Mouse (Mus musculus) heart, postnatal 0 days (tissue): ENCODE data around the gene Ptpn13. TPM values are rescaled to one million over a fixed set of nuclear protein-coding genes. Genes with fewer than 3 reads are reported as not detected.

ENCODE experiments used
- ATAC-seq: fragments of 200-750 bp; cut with Nextera tagmentation; 2 replicates; pipeline ENCODE4 v1.8.0; 2017; ENCODE audit warnings: low read depth, moderate number of reproducible peaks, moderate library complexity; ENCODE audit not compliant: insufficient read depth
- DNase-seq: peaks from one replicate; pipeline ENCODE4 v3.0.0-alpha.2; 2016; ENCODE audit warnings: low spot score
- H3K27ac ChIP-seq: fragments of 300-500 bp; sonication (generic); 2 replicates; pipeline ENCODE4 v1.5.1; 2014; ENCODE audit warnings: low read depth, mild to moderate bottlenecking
- H3K27me3 ChIP-seq: fragments of 300-500 bp; sonication (generic); 2 replicates; pipeline ENCODE4 v1.6.1; 2014; ENCODE audit warnings: low read length, mixed read lengths; ENCODE audit not compliant: control insufficient read depth, insufficient read depth
- H3K36me3 ChIP-seq: fragments of 300-500 bp; sonication (generic); replicated peaks from 2 replicates; pipeline ENCODE4 v1.6.1; 2014; ENCODE audit warnings: low read length, mixed read lengths; ENCODE audit not compliant: control insufficient read depth, insufficient read depth
- H3K4me1 ChIP-seq: fragments of 300-500 bp; sonication (generic); 2 replicates; pipeline ENCODE4 v1.6.1; 2014; ENCODE audit warnings: antibody characterized with exemption; ENCODE audit not compliant: control insufficient read depth, insufficient read depth
- H3K4me2 ChIP-seq: fragments of 300-500 bp; sonication (generic); 2 replicates; pipeline ENCODE4 v1.6.1; 2014; ENCODE audit warnings: low read depth, mild to moderate bottlenecking, low read length, moderate library complexity
- H3K4me3 ChIP-seq: fragments of 300-500 bp; sonication (generic); 2 replicates; pipeline ENCODE4 v1.5.1; 2014; ENCODE audit warnings: low read depth, low read length
- H3K9ac ChIP-seq: fragments of 300-500 bp; sonication (generic); replicated peaks from 2 replicates; pipeline ENCODE4 v1.6.1; 2014; ENCODE audit warnings: low read depth, low read length, mixed read lengths
- H3K9me3 ChIP-seq: fragments of 300-500 bp; sonication (generic); replicated peaks from 2 replicates; pipeline ENCODE4 v1.6.1; 2016; ENCODE audit warnings: low read length; ENCODE audit not compliant: control insufficient read depth
- CTCF ChIP-seq: IDR thresholded peaks from 2 replicates; pipeline ENCODE4 v1.5.1; 2016; ENCODE audit warnings: antibody characterized with exemption, control low read depth, low read depth
- EP300 ChIP-seq: IDR thresholded peaks from 2 replicates; pipeline ENCODE4 v1.6.1; 2016; ENCODE audit warnings: antibody characterized with exemption, low read depth
- WGBS: fragments of 180-500 bp; shearing (Covaris S2); extraction: QIAGEN DNeasy Blood & Tissue Kit; methylation state at CpG from one replicate; pipeline ENCODE4 v1.1.7; 2014; 5-methylcytosine and 5-hydroxymethylcytosine counted together
- polyA plus RNA-seq: library from polyadenylated mRNA; unstranded; fragments of >200 nt; fragmentation: Nextera tagmentation; extraction: Ambion mirVana; gene quantifications from 2 replicates; pipeline ENCODE4 v1.2.1, GENCODE M21; 2015
- total RNA-seq: library from RNA; depleted of rRNA; stranded (reverse); fragments of >200 nt; gene quantifications from 2 replicates; pipeline ENCODE4 v1.2.3, GENCODE M21; 2014; ENCODE audit warnings: low replicate concordance

Ptpn13 gene
- total and polyA plus RNA-seq, 2 experiments from 2014 or later: 2.3 to 14.3 TPM

- DNase-seq (no peak), ATAC-seq (no peak)
- Histone ChIP-seq H3K9ac (no peak overlapping the region), H3K27ac (no peak overlapping the region), H3K4me1 (0 out of 2 replicates have a peak, but pooled peaks cover 2% of the 10 kb centered on the region), H3K9me3 (no peaks in the 10 kb centered on the region), H3K27me3 (no peaks in the 10 kb centered on the region), H3K4me2 (no peak overlapping the region), H3K4me3 (no peak overlapping the region), H3K36me3 (no peaks in the 10 kb centered on the region)
- WGBS: 79% methylated on average over 4 of the region's 4 CpGs
- no peak for TF ChIP-seq CTCF
- no peak for TF ChIP-seq EP300
These were observed 16.7 kb downstream of the Ptpn13 start for GRCm38 (mm10) chr5:103441706-103442105.

GRCm38 (mm10) chr5:103442269-103442688, 17.3 kb downstream of the Ptpn13 start:
- H3K4me2 ChIP-seq: no peak overlapping the region
- ATAC-seq (no peak), DNase-seq (no peak)
- no peak overlapping the region for H3K9ac ChIP-seq
- no peaks in the 10 kb centered on the region for H3K4me1 ChIP-seq
- WGBS: 79% methylated on average over 4 of the region's 4 CpGs
- TF ChIP-seq EP300 (no peak), CTCF (no peak)
- H3K36me3 ChIP-seq: no peaks in the 10 kb centered on the region
- no peak overlapping the region for H3K27ac ChIP-seq
- H3K9me3 ChIP-seq: no peaks in the 10 kb centered on the region
- no peak overlapping the region for H3K4me3 ChIP-seq
- no peaks in the 10 kb centered on the region for H3K27me3 ChIP-seq

- Histone ChIP-seq H3K36me3 (no peaks in the 10 kb centered on the region), H3K4me3 (no peak overlapping the region), H3K9me3 (no peaks in the 10 kb centered on the region), H3K4me2 (no peak overlapping the region), H3K27me3 (no peaks in the 10 kb centered on the region), H3K9ac (no peak overlapping the region), H3K27ac (no peak overlapping the region), H3K4me1 (no peaks in the 10 kb centered on the region)
- TF ChIP-seq CTCF (no peak), EP300 (no peak)
- DNase-seq: no peak
- ATAC-seq: no peak
- WGBS: 56% methylated on average over 7 of the region's 7 CpGs
These were observed 17.9 kb downstream of the Ptpn13 start for GRCm38 (mm10) chr5:103442921-103443320.

- no peak overlapping the region for H3K4me2 ChIP-seq
- H3K27ac ChIP-seq: no peak overlapping the region
- no peaks in the 10 kb centered on the region for H3K36me3 ChIP-seq
- H3K4me1 ChIP-seq: no peaks in the 10 kb centered on the region
- WGBS: 84% methylated on average over 7 of the region's 7 CpGs
- no peak overlapping the region for H3K4me3 ChIP-seq
- no peak for DNase-seq
- H3K9ac ChIP-seq: no peak overlapping the region
- TF ChIP-seq EP300: no peak
- no peak for TF ChIP-seq CTCF
- no peaks in the 10 kb centered on the region for H3K9me3 ChIP-seq
- no peak for ATAC-seq
- H3K27me3 ChIP-seq: no peaks in the 10 kb centered on the region
These were observed 20.4 kb downstream of the Ptpn13 start for GRCm38 (mm10) chr5:103445383-103445782.

GRCm38 (mm10) chr5:103447806-103448416, 22.9 kb downstream of the Ptpn13 start:
- H3K4me2 ChIP-seq: no peak overlapping the region
- no peak overlapping the region for H3K4me3 ChIP-seq
- no peak for TF ChIP-seq EP300
- no peak overlapping the region for H3K27ac ChIP-seq
- no peak overlapping the region for H3K9ac ChIP-seq
- no peaks in the 10 kb centered on the region for H3K36me3 ChIP-seq
- ATAC-seq (no peak), DNase-seq (no peak)
- H3K9me3 ChIP-seq: peaks cover 4% of the 10 kb centered on the region; the same call in 1 of the 2 replicates
- WGBS: 87% methylated on average over 17 of the region's 17 CpGs
- H3K27me3 ChIP-seq: no peaks in the 10 kb centered on the region
- no peaks in the 10 kb centered on the region for H3K4me1 ChIP-seq

- no peak for DNase-seq
- Histone ChIP-seq H3K4me3 (no peak overlapping the region), H3K4me2 (no peak overlapping the region), H3K4me1 (no peaks in the 10 kb centered on the region), H3K9ac (no peak overlapping the region), H3K27ac (no peak overlapping the region), H3K36me3 (no peaks in the 10 kb centered on the region), H3K27me3 (no peaks in the 10 kb centered on the region), H3K9me3 (peaks cover 4% of the 10 kb centered on the region; the same call in 1 of the 2 replicates)
- WGBS: 43% methylated on average over 1 of the region's 1 CpGs
- no peak for ATAC-seq
- no peak for TF ChIP-seq CTCF
- TF ChIP-seq EP300: no peak
These were observed 23.5 kb downstream of the Ptpn13 start for GRCm38 (mm10) chr5:103448470-103448869.
